Mouse (Mus musculus) forebrain, embryonic 16.5 days (tissue): ENCODE measurements around the gene Mup22. TPM values are rescaled to one million over a fixed set of nuclear protein-coding genes. Genes with fewer than 3 reads are reported as not detected.
"Not testable (repeated sequence)": the region's sequence is repeated elsewhere in the genome, so short reads cannot be mapped to it uniquely, and the experiment has no call there.

ENCODE experiments used
- ATAC-seq: fragments of 200-750 bp; cut with Nextera tagmentation; 2 replicates; pipeline ENCODE4 v1.8.0; 2017; ENCODE audit warnings: mild to moderate bottlenecking, moderate library complexity
- H3K27ac ChIP-seq: fragments of 300-500 bp; sonication (generic); 2 replicates; pipeline ENCODE4 v1.5.1; 2014; ENCODE audit warnings: low read length, control low read depth
- H3K27me3 ChIP-seq: fragments of 300-500 bp; sonication (generic); replicated peaks from 2 replicates; pipeline ENCODE4 v1.6.1; 2014; ENCODE audit warnings: low read length; ENCODE audit not compliant: control insufficient read depth, insufficient read depth
- H3K36me3 ChIP-seq: fragments of 300-500 bp; sonication (generic); 2 replicates; pipeline ENCODE4 v1.6.1; 2014; ENCODE audit not compliant: control insufficient read depth, insufficient read depth
- H3K4me1 ChIP-seq: fragments of 300-500 bp; sonication (generic); replicated peaks from 2 replicates; pipeline ENCODE4 v1.6.1; 2014; ENCODE audit warnings: low read length; ENCODE audit not compliant: control insufficient read depth, insufficient read depth
- H3K4me2 ChIP-seq: fragments of 300-500 bp; sonication (generic); 2 replicates; pipeline ENCODE4 v1.6.1; 2014; ENCODE audit warnings: mild to moderate bottlenecking, low read length, control low read depth
- H3K4me3 ChIP-seq: fragments of 300-500 bp; sonication (generic); replicated peaks from 2 replicates; pipeline ENCODE4 v1.5.1; 2014; ENCODE audit warnings: mild to moderate bottlenecking, low read length, control low read depth
- H3K9ac ChIP-seq: fragments of 300-500 bp; sonication (generic); replicated peaks from 2 replicates; pipeline ENCODE4 v1.6.1; 2014; ENCODE audit warnings: low read depth, low read length, control low read depth
- H3K9me3 ChIP-seq: fragments of 300-500 bp; sonication (generic); 2 replicates; pipeline ENCODE4 v1.6.1; 2016; ENCODE audit warnings: low read length; ENCODE audit not compliant: control insufficient read depth
- WGBS: fragments of 180-500 bp; shearing (Covaris S2); extraction: QIAGEN DNeasy Blood & Tissue Kit; methylation state at CpG from one replicate; pipeline ENCODE4 v1.1.7; 2014; 5-methylcytosine and 5-hydroxymethylcytosine counted together
- polyA plus RNA-seq: library from polyadenylated mRNA; unstranded; fragments of >200 nt; fragmentation: Nextera tagmentation; extraction: Ambion mirVana; gene quantifications from 2 replicates; pipeline ENCODE4 v1.2.1, GENCODE M21; 2015

Mup22 gene
- polyA plus RNA-seq: not detected in 2 replicates

- H3K9ac ChIP-seq, ATAC-seq, H3K4me2 ChIP-seq, H3K4me3 ChIP-seq, H3K27ac ChIP-seq, H3K4me1 ChIP-seq, H3K9me3 ChIP-seq, H3K27me3 ChIP-seq, H3K36me3 ChIP-seq: not testable (repeated sequence)
- 84% methylated on average over 4 of the region's 4 CpGs for WGBS
Measured at GRCm38 (mm10) chr4:60821363-60821762, at the start of gene Mup22. Gene Mup22, minus strand, starts transcription at chr4:60821463.

GRCm38 (mm10) chr4:60840889-60841288 is 19.6 kb upstream of the Mup22 start:
- not testable (repeated sequence) for H3K4me2 ChIP-seq, H3K9ac ChIP-seq, H3K27me3 ChIP-seq, H3K9me3 ChIP-seq, H3K4me3 ChIP-seq, H3K27ac ChIP-seq, H3K36me3 ChIP-seq, H3K4me1 ChIP-seq, ATAC-seq

Other genes with a start within 250 kb of the Mup22 start
- gene Mup10, start 239.3 kb downstream of the Mup22 start, polyA plus RNA-seq: not detected in 2 replicates
- not detected in 2 replicates for gene Mup11, start 159.1 kb downstream of the Mup22 start, polyA plus RNA-seq
- gene Mup12, start 80.1 kb downstream of the Mup22 start, polyA plus RNA-seq: not detected in 2 replicates